Mouse (Mus musculus) liver, embryonic 14.5 days (tissue): Measurements from ENCODE around the gene Ephb1.

Experiments
- CTCF ChIP-seq: IDR thresholded peaks from 2 replicates; pipeline ENCODE4 v1.5.1; 2016; ENCODE audit warnings: antibody characterized with exemption, low read depth, control low read depth
- EP300 ChIP-seq: IDR thresholded peaks from 2 replicates; pipeline ENCODE4 v1.6.1; 2016; ENCODE audit warnings: antibody characterized with exemption, low read depth

DNA sequence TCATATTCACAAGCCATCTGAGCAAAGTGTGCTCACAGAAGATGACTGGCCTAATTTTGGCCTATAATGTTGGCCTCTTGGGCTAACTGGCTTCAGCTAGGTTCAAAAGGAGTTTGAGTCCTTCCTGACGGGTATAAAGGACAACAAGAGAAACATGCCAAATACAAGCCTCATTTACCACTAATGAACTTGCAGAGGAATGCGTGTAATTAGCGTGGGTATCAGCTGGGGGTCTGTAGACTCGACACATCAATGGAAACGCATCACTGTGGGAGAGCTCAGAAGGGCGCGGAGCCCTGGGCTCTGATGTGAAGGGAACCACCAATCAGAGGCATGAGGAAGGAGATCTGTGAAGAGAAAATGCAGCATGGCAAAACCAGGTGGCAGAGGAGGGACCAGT, 108.9 kb downstream of the Ephb1 start:
- TF ChIP-seq CTCF (no peak), EP300 (no peak)
